Mouse (Mus musculus) heart, embryonic 14.5 days (tissue): ENCODE data around the gene Thbd. TPM values are rescaled to one million over a fixed set of nuclear protein-coding genes. Genes with fewer than 3 reads are reported as not detected.

Experiments used
- ATAC-seq: fragments of 200-750 bp; cut with Nextera tagmentation; 2 replicates; pipeline ENCODE4 v1.8.0; 2017; ENCODE audit warnings: low read depth, moderate TSS enrichment; ENCODE audit not compliant: insufficient number of reproducible peaks, insufficient read depth, low FRiP score
- H3K27ac ChIP-seq, 2 experiments: fragments of 200-500 bp in 1 of 2; fragments of 300-500 bp in 1 of 2; sonication (generic) in 1 of 2; replicated peaks in 1 of 2; 2 replicates each; pipeline ENCODE4 v1.5.1; 2012 to 2014; ENCODE audit warnings: low read depth in 2 of 2, low read length in 2 of 2, control low read depth in 1 of 2, mild to moderate bottlenecking in 1 of 2, mixed read lengths in 1 of 2; ENCODE audit not compliant: control insufficient read depth in 1 of 2, insufficient read depth in 1 of 2
- H3K27me3 ChIP-seq: fragments of 300-500 bp; sonication (generic); 2 replicates; pipeline ENCODE4 v1.6.1; 2014; ENCODE audit warnings: mild to moderate bottlenecking, low read length, control low read depth; ENCODE audit not compliant: control insufficient read depth, insufficient read depth
- H3K36me3 ChIP-seq: fragments of 300-500 bp; sonication (generic); 2 replicates; pipeline ENCODE4 v1.6.1; 2014; ENCODE audit warnings: mild to moderate bottlenecking, control low read depth, low read length, mixed read lengths; ENCODE audit not compliant: control insufficient read depth, insufficient read depth
- H3K4me1 ChIP-seq, 2 experiments: fragments of 200-500 bp in 1 of 2; fragments of 300-500 bp in 1 of 2; sonication (generic) in 1 of 2; 2 replicates each; pipeline ENCODE4 v1.6.1; 2012 to 2014; ENCODE audit warnings: low read length in 2 of 2, control low read depth in 1 of 2, mixed read lengths in 1 of 2; ENCODE audit not compliant: control insufficient read depth in 2 of 2, insufficient read depth in 2 of 2
- H3K4me2 ChIP-seq: fragments of 300-500 bp; sonication (generic); 2 replicates; pipeline ENCODE4 v1.6.1; 2014; ENCODE audit warnings: mild to moderate bottlenecking, low read length
- H3K4me3 ChIP-seq, 2 experiments: fragments of 200-500 bp in 1 of 2; fragments of 300-500 bp in 1 of 2; sonication (generic) in 1 of 2; 2 replicates each; pipeline ENCODE4 v1.5.1; 2012 to 2014; ENCODE audit warnings: low read length in 2 of 2, mild to moderate bottlenecking in 2 of 2, control low read depth in 1 of 2, low read depth in 1 of 2, moderate library complexity in 1 of 2; ENCODE audit not compliant: control insufficient read depth in 1 of 2, insufficient read depth in 1 of 2
- H3K9ac ChIP-seq: fragments of 300-500 bp; sonication (generic); 2 replicates; pipeline ENCODE4 v1.6.1; 2014; ENCODE audit warnings: mild to moderate bottlenecking, low read length
- H3K9me3 ChIP-seq: fragments of 300-500 bp; sonication (generic); 2 replicates; pipeline ENCODE4 v1.6.1; 2016; ENCODE audit warnings: low read length, control low read depth; ENCODE audit not compliant: control insufficient read depth
- WGBS: fragments of 180-500 bp; shearing (Covaris S2); extraction: QIAGEN DNeasy Blood & Tissue Kit; methylation state at CpG from one replicate; pipeline ENCODE4 v1.1.7; 2014; 5-methylcytosine and 5-hydroxymethylcytosine counted together
- polyA plus RNA-seq: library from polyadenylated mRNA; unstranded; fragments of >200 nt; fragmentation: Nextera tagmentation; extraction: Ambion mirVana; gene quantifications from 2 replicates; pipeline ENCODE4 v1.2.1, GENCODE M21; 2014

Thbd gene
- polyA plus RNA-seq, 1 experiment from 2014 or later = 20.0 TPM

- H3K4me3 ChIP-seq = no peak overlapping the region
- 64% methylated on average over 3 of the region's 3 CpGs for WGBS
- H3K9ac ChIP-seq = no peak overlapping the region
- no peaks in the 10 kb centered on the region for H3K36me3 ChIP-seq
- H3K9me3 ChIP-seq = no peaks in the 10 kb centered on the region
- no peaks in the 10 kb centered on the region for H3K27me3 ChIP-seq
- H3K27ac ChIP-seq = no peak overlapping the region
- no peak overlapping the region for H3K4me2 ChIP-seq
- ATAC-seq = no peak
- H3K4me1 ChIP-seq = peaks cover 0 to 4% of the 10 kb centered on the region in 2 experiments
These were observed 38.5 kb upstream of the Thbd start for GRCm38 (mm10) chr2:148446446-148446845.

GRCm38 (mm10) chr2:148445616-148446015 is 37.6 kb upstream of the Thbd start:
- Histone ChIP-seq H3K27me3 (no peaks in the 10 kb centered on the region), H3K9ac (no peak overlapping the region), H3K4me1 (peaks cover 0 to 4% of the 10 kb centered on the region in 2 experiments), H3K27ac (no peak overlapping the region), H3K36me3 (no peaks in the 10 kb centered on the region), H3K4me3 (no peak overlapping the region), H3K4me2 (no peak overlapping the region), H3K9me3 (no peaks in the 10 kb centered on the region)
- ATAC-seq = no peak
- WGBS = 83% methylated on average over 1 of the region's 1 CpGs

- ATAC-seq = no peak
- H3K27ac ChIP-seq = peak overlapping the region; percentile 12 to 90; a peak in 1 of 4 replicates
- WGBS = 70% methylated on average over 1 of the region's 1 CpGs
These were observed 36.5 kb upstream of the Thbd start for GRCm38 (mm10) chr2:148444472-148444871.

GRCm38 (mm10) chr2:148443249-148443958 is 35.4 kb upstream of the Thbd start, which contains the start of gene Cd93:
Cd93 (minus strand) TSS chr2:148443563.
- Histone ChIP-seq H3K4me3 (peak within 1 kb of the TSS; percentile 34 to 39), H3K9ac (peak within 1 kb of the TSS; percentile 74), H3K36me3 (no peaks in the 10 kb centered on the region), H3K27me3 (no peaks in the 10 kb centered on the region), H3K4me1 (peaks cover 0 to 4% of the 10 kb centered on the region in 2 experiments), H3K27ac (peak within 1 kb of the TSS; percentile 65 to 90), H3K4me2 (peak within 1 kb of the TSS; percentile 47), H3K9me3 (no peaks in the 10 kb centered on the region)
- peak; percentile 76 for ATAC-seq
- 22% methylated on average over 13 of the region's 13 CpGs for WGBS

More at GRCm38 (mm10) chr2:148444472-148444871, 36.5 kb upstream of the Thbd start:
- Histone ChIP-seq H3K9me3 (no peaks in the 10 kb centered on the region), H3K4me1 (peaks cover 0 to 4% of the 10 kb centered on the region in 2 experiments), H3K36me3 (no peaks in the 10 kb centered on the region), H3K9ac (no peak overlapping the region), H3K4me2 (no peak overlapping the region), H3K4me3 (no peak overlapping the region), H3K27me3 (no peaks in the 10 kb centered on the region)

- no peak for ATAC-seq
- Histone ChIP-seq H3K36me3 (no peaks in the 10 kb centered on the region), H3K27me3 (no peaks in the 10 kb centered on the region), H3K4me3 (peak overlapping the region; percentile 34 to 39), H3K9ac (peak overlapping the region; percentile 74), H3K9me3 (no peaks in the 10 kb centered on the region), H3K4me1 (peaks cover 0 to 4% of the 10 kb centered on the region in 2 experiments), H3K27ac (peak overlapping the region; percentile 65 to 90), H3K4me2 (peak overlapping the region; percentile 47)
- WGBS = 74% methylated on average over 4 of the region's 4 CpGs
These were observed 34.7 kb upstream of the Thbd start for GRCm38 (mm10) chr2:148442710-148443109.

- H3K36me3 ChIP-seq = no peaks in the 10 kb centered on the region
- H3K9ac ChIP-seq = peak overlapping the region; percentile 74
- peak overlapping the region; percentile 34 to 39 for H3K4me3 ChIP-seq
- 57% methylated on average over 4 of the region's 4 CpGs for WGBS
- no peaks in the 10 kb centered on the region for H3K9me3 ChIP-seq
- H3K27me3 ChIP-seq = no peaks in the 10 kb centered on the region
- H3K4me1 ChIP-seq = peaks cover 0 to 4% of the 10 kb centered on the region in 2 experiments
- peak overlapping the region; percentile 65 to 90 for H3K27ac ChIP-seq
- ATAC-seq = no peak
- H3K4me2 ChIP-seq = peak overlapping the region; percentile 47
These were observed 34.2 kb upstream of the Thbd start for GRCm38 (mm10) chr2:148442172-148442571.

- Histone ChIP-seq H3K27me3 (no peaks in the 10 kb centered on the region), H3K4me1 (peaks cover 0 to 4% of the 10 kb centered on the region in 2 experiments), H3K9me3 (no peaks in the 10 kb centered on the region), H3K4me3 (peak overlapping the region; percentile 34 to 39), H3K36me3 (no peaks in the 10 kb centered on the region), H3K4me2 (peak overlapping the region; percentile 47), H3K27ac (peak overlapping the region; percentile 65 to 90), H3K9ac (peak overlapping the region; percentile 74)
- ATAC-seq = no peak
- WGBS = 60% methylated on average over 10 of the region's 10 CpGs
These were observed 33.4 kb upstream of the Thbd start for GRCm38 (mm10) chr2:148441421-148441820.
